Mouse (Mus musculus) monocyte, adult 5-6 weeks (primary cell): ENCODE measurements around the gene Btbd9. TPM values are rescaled to one million over a fixed set of nuclear protein-coding genes. Genes with fewer than 3 reads are reported as not detected.

ENCODE experiments used
- ATAC-seq: fragments of 153-309, 156-312 bp; replicated peaks from 2 replicates; pipeline ENCODE4 v1.8.0; 2017; ENCODE audit warnings: mild to moderate bottlenecking; ENCODE audit not compliant: low TSS enrichment, insufficient number of reproducible peaks, severe bottlenecking, poor library complexity, low FRiP score
- total RNA-seq: library from RNA; stranded (forward); fragments of 200-1000, 200-491, 200-594 nt; gene quantifications from 3 replicates; pipeline ENCODE4 v1.2.3, GENCODE M21; 2017

The Btbd9 gene
- total RNA-seq, 1 experiment from 2014 or later: 25.3 TPM

DNA sequence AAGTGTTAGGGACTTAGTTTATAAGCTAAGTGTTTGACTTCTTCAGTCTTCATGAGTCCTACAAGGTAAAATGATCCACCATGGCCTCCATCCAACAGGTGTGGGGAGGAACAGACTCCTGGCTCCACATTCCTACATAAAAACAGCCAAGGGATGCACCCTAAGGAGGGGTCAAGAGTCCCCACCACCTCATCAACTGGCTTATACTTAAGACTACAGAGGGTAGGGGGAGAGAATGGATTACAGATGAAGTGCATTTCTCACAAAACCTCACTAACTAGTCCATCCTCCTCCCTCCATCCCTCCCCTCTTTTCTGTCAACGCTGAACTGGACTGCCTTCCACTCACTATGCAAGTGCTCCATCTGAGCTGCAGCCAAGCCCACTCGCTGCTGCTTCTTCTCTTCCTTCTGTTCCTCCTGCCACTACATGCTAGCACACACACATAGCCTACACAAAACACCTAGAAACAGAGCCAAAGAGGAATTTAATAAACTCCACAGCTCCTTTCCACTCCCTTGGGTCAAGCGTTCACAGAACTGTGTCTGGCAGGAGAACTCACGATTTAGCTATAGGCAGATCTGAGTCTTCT, 292.7 kb downstream of the Btbd9 start:
- ATAC-seq: no peak

- no peak for ATAC-seq
These were observed 293.3 kb downstream of the Btbd9 start for GRCm38 (mm10) chr17:30283001-30283400.

GRCm38 (mm10) chr17:30280323-30281118, 295.8 kb downstream of the Btbd9 start:
- no peak for ATAC-seq

GRCm38 (mm10) chr17:30279684-30280083, 296.6 kb downstream of the Btbd9 start:
- no peak for ATAC-seq

- no peak for ATAC-seq
These were observed 297.5 kb downstream of the Btbd9 start for GRCm38 (mm10) chr17:30278596-30279378.

- ATAC-seq: no peak
These were observed 299.8 kb downstream of the Btbd9 start for GRCm38 (mm10) chr17:30276477-30276876.

DNA sequence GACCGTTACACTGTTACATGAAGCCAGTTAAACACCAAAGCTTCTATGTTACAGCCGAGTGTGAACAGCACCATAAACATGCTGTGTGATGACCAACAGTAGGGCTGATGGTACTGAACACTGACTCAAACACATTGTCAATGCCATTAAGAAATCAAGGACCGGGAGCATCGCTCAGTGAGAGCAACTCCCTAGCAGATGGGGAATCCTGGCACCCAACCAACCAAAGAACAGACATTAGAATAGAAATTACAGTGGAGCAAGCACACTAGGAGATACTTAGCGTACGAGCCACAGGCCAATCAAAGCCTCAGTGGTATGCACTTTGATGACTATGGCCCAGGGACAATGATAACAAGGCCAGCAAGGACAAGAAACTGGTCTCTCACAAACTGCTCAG, 303.5 kb downstream of the Btbd9 start:
- ATAC-seq: no peak

DNA sequence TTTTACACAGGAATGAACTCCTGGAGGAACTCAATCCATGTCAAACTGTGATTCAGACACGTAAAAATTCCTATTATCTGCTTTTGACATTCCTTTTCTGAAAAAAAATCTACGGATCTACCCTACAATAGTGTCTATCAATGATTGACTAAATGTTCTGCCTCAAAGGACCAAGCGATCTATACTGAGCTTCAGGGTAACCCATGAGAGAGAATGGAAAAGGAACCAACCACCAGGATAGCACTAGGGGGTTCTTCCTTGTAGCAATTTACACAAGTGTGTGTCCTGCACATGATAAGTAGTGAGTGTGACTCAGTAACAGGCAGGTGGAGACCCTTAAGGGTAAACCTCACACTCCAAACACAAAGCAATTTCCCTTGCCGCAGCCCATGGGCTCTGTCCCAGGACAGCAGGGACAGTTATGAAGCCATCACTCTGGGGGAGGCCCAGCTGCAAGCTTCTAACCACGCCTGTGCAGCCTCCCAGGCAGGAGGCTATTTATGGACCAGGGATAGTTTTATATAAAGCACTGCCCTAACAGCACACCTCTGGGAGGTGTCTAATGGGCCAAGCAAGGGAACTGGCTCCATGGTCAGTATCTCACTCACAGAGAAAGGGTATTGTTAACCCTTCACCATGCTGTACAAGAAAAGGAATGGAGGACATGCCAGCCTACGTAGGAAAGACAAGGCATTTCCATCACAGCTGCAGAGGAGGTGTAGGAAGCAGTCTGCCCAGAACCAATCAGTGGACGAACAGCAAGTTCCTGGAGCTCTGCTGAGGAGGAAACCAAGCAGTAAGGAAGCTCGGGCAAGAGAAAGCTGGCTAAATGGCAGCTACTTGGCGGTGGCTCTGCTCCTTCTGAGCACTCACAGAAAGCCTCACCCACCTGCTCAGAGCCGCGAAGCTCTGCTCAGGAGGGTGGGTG, 306.9 kb downstream of the Btbd9 start:
- ATAC-seq: no peak

DNA sequence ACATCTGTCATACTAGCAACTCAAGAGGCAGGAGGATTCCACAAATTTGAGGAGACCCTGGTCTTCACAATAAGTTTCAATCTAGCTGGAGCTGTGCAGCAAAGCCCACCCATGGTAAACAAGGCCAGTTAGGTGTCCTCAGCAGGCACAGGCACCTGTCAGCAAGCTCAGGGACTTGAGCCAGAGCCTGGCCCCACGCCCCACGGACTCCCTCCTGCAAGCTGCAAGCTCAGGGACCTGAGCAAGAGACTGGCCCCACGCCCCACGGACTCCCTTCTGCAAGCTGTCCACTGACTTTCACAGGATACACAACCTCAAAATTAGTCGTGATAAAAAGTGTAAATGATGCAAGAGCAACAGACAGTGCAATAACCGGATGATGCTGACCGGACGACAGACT, 307.8 kb downstream of the Btbd9 start:
- ATAC-seq: no peak

- no peak for ATAC-seq
These were observed 308.8 kb downstream of the Btbd9 start for GRCm38 (mm10) chr17:30267432-30267973.

DNA sequence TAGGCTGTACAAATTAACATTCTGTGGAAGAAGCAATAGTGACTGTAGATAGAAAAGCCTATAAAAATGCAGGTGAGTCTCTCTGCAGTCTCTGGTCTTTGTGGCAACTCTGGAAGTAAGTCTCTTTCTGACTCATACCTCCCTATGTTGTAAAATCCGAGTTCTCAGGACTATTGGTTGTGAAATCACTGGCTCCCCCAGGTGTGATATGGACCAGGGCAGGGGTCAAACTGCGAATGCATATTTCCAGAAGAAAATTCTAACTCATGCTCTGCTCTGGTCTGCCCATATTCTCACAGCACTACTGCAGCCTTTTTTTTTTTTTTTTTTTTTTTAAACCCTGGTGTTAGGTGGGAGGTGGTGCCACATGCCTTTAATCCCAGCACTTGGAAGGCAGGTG, 312.8 kb downstream of the Btbd9 start:
- no peak for ATAC-seq

- ATAC-seq: no peak
These were observed 313.3 kb downstream of the Btbd9 start for GRCm38 (mm10) chr17:30262943-30263342.

DNA sequence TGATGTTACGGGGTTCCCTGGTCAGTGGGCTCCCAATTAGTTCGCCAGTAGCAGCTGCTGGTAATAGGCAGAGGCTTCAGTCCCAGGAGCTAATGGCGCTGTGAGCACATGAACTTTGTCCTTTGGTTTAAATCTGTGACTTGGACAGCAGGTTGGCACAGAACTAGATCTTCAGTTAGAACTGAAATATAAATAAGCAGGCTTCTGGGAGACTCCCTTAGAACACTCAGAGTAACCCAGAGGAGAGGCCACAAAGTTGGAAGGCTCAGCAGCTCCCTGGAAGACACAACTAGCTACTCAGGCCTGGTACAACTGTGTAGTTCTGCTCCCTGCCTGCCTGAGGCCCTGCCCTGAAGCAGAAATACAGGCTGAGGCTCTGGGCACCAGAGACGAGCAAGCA, 313.8 kb downstream of the Btbd9 start:
- no peak for ATAC-seq

DNA sequence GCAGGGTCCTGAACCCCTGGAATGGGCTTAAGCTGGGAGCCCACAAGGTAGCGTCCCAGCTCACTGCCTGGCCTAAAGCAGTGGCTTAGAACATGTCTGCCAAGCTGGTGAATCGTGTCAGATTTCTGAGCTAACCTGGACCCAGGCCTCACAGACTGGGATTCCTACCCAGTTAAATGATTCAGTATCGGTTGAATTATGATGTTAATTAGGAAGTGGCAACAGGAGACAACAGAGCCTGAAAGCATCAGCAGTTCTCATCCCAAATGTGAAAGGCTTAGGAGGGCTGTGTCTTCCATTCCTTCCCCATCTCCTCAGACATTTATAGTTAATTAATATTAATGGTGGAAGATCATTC, 314.3 kb downstream of the Btbd9 start:
- ATAC-seq: no peak

- ATAC-seq: no peak
These were observed 314.8 kb downstream of the Btbd9 start for GRCm38 (mm10) chr17:30261307-30261982.

GRCm38 (mm10) chr17:30260641-30261306, 315.5 kb downstream of the Btbd9 start:
- no peak for ATAC-seq

- no peak for ATAC-seq
These were observed 316.4 kb downstream of the Btbd9 start for GRCm38 (mm10) chr17:30259938-30260337.
